Mouse (Mus musculus) embryonic facial prominence, embryonic 12.5 days (tissue): ENCODE results near the gene Tcte3. TPM values are rescaled to one million over a fixed set of nuclear protein-coding genes. Genes with fewer than 3 reads are reported as not detected.
"Not testable (repeated sequence)": the region's sequence is repeated elsewhere in the genome, so short reads cannot be mapped to it uniquely, and the experiment has no call there.

ENCODE experiments used
- ATAC-seq: fragments of 200-750 bp; cut with Nextera tagmentation; 2 replicates; pipeline ENCODE4 v1.8.0; 2017; ENCODE audit not compliant: insufficient number of reproducible peaks, insufficient read depth, low FRiP score, low TSS enrichment
- H3K27ac ChIP-seq: fragments of 300-500 bp; sonication (generic); 2 replicates; pipeline ENCODE4 v1.5.1; 2016; ENCODE audit warnings: mild to moderate bottlenecking
- H3K27me3 ChIP-seq: fragments of 300-500 bp; sonication (generic); 2 replicates; pipeline ENCODE4 v1.6.1; 2016; ENCODE audit warnings: mild to moderate bottlenecking, moderate library complexity
- H3K36me3 ChIP-seq: fragments of 300-500 bp; sonication (generic); 2 replicates; pipeline ENCODE4 v1.6.1; 2016; ENCODE audit warnings: mild to moderate bottlenecking
- H3K4me1 ChIP-seq: fragments of 300-500 bp; sonication (generic); 2 replicates; pipeline ENCODE4 v1.6.1; 2016
- H3K4me2 ChIP-seq: fragments of 300-500 bp; sonication (generic); replicated peaks from 2 replicates; pipeline ENCODE4 v1.6.1; 2016; ENCODE audit warnings: mild to moderate bottlenecking, moderate library complexity
- H3K4me3 ChIP-seq: fragments of 300-500 bp; sonication (generic); 2 replicates; pipeline ENCODE4 v1.5.1; 2016; ENCODE audit warnings: mild to moderate bottlenecking
- H3K9ac ChIP-seq: fragments of 300-500 bp; sonication (generic); 2 replicates; pipeline ENCODE4 v1.6.1; 2016; ENCODE audit warnings: mild to moderate bottlenecking, moderate library complexity
- H3K9me3 ChIP-seq: fragments of 300-500 bp; sonication (generic); 2 replicates; pipeline ENCODE4 v1.6.1; 2016; ENCODE audit warnings: mild to moderate bottlenecking, moderate library complexity
- WGBS: fragments of 180-500 bp; shearing (Covaris S2); methylation state at CpG from one replicate; pipeline ENCODE4 v1.1.7; 2016; 5-methylcytosine and 5-hydroxymethylcytosine counted together
- polyA plus RNA-seq: library from polyadenylated mRNA; unstranded; fragments of >200 nt; fragmentation: Nextera tagmentation; extraction: Ambion mirVana; gene quantifications from 2 replicates; pipeline ENCODE4 v1.2.1, GENCODE M21; 2016

Gene Tcte3
- not detected in 2 replicates for polyA plus RNA-seq

DNA sequence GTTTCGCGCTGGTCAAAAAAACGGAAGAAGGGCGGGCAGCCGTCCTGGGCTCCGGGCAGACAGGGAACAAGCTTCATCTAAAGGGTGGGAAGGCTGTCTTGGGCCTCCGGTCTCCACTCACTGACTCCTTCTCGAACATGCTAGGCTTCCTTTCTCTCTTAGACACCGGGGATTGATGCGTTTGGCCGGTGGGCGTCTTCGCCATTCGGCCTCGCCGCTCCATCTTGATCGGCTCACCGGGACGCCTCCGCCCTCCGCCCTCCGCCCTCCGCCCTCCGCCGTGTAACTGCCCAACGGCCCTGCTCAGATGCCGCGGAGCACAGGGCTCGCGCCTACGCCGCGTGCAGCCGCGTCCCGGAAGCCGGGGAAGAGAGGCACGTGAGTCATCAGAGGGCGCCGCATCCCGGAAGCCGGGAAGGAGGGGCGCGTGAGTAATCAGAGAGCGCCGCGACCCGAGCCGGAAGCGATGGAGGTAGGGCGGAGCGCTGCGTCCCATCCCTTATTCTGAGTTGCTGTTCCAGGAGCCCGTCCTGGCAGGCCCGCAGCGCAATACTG, at the start of gene Tcte3, which contains the start of the genes Ermard and Gm3448:
Gene Tcte3, minus strand, starts transcription at position 314 of the 555 bp plus-strand sequence.
Gene Ermard, plus strand, starts transcription at position 34 of the 555 bp plus-strand sequence.
Gene Gm3448, minus strand, starts transcription at position 363 of the 555 bp plus-strand sequence.
- H3K4me3 ChIP-seq, result peak within 1 kb of the TSS; percentile 20; the same call in 1 of the 2 replicates
- H3K9me3 ChIP-seq, H3K4me1 ChIP-seq, H3K27me3 ChIP-seq, H3K4me2 ChIP-seq, H3K9ac ChIP-seq, H3K27ac ChIP-seq, H3K36me3 ChIP-seq: not testable (repeated sequence)
- 0% methylated on average over 11 of the region's 56 CpGs for WGBS
- peak; percentile 97 for ATAC-seq

DNA sequence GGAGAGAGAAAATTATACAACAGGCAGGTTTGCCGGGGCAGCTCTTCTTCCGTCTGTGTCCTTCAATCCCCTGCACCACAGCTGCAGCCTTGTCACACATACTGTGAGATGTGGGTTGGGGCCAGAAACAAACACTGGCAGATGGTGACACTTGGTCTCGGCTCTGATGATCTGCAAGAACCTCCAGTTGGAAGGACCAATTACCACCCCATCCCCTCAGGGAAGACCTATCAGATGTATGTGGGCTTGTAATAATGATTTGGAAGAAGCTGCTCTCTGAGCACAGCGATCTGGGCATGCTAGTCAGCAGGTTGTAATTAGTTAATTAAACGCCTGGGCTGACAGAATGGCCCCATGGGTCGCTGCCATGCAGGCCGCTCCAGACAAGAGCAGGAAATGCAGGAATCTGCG, 47.3 kb upstream of the Tcte3 start:
- Histone ChIP-seq H3K4me3 (no peak overlapping the region), H3K9ac (no peak overlapping the region), H3K9me3 (no peaks in the 10 kb centered on the region), H3K27ac (no peak overlapping the region), H3K36me3 (no peaks in the 10 kb centered on the region), H3K4me2 (0 out of 2 replicates have a peak overlapping the region, but pooled peaks have one; percentile 11), H3K4me1 (peaks cover 14% of the 10 kb centered on the region), H3K27me3 (no peaks in the 10 kb centered on the region)
- no peak for ATAC-seq
- WGBS, result 7% methylated on average over 8 of the region's 8 CpGs

GRCm38 (mm10) chr17:15088166-15088565, 46.9 kb upstream of the Tcte3 start:
- Histone ChIP-seq H3K4me3 (no peak overlapping the region), H3K9ac (no peak overlapping the region), H3K27me3 (no peaks in the 10 kb centered on the region), H3K36me3 (no peaks in the 10 kb centered on the region), H3K9me3 (no peaks in the 10 kb centered on the region), H3K4me1 (peaks cover 14% of the 10 kb centered on the region), H3K4me2 (no peak overlapping the region), H3K27ac (no peak overlapping the region)
- no peak for ATAC-seq
- 17% methylated on average over 2 of the region's 2 CpGs for WGBS

- WGBS, result 70% methylated on average over 2 of the region's 2 CpGs
- Histone ChIP-seq H3K4me3 (no peak overlapping the region), H3K4me1 (peaks cover 14% of the 10 kb centered on the region), H3K4me2 (no peak overlapping the region), H3K27me3 (no peaks in the 10 kb centered on the region), H3K9me3 (no peaks in the 10 kb centered on the region), H3K36me3 (no peaks in the 10 kb centered on the region), H3K9ac (no peak overlapping the region), H3K27ac (no peak overlapping the region)
- no peak for ATAC-seq
Observed at GRCm38 (mm10) chr17:15085006-15085405, 43.7 kb upstream of the Tcte3 start.

DNA sequence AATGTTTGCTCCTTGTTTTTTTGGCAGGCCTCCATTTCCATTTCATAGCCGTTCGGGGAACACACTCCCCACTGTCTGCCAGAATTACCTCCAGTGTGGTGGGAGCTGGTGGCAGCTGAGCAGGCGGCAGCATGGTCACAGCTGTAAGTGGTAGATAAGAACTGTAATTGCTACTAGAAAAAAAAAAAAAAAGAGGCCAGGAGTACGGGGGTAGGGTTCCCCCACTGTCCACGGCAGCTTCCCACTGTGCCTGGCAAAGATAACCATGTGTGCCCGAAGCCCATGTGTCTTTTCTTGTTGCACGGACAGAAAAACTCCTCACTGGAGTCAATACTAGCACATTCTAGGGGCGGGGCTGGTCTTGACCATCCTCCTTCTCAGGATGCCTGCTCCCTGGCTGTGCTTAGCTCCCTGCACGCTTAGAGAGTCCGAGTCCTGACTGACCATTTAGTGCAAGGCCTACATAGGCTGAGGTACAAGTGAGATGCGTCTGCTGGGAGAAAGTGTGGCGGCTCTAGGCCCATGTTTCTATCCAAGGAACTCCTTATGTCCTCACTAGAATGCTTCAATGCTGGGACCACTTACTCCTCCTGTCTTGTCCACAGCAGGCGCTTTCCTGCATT, 43.0 kb upstream of the Tcte3 start:
- ATAC-seq, result peak; percentile 37; the same call in 1 of the 2 replicates
- H3K9ac ChIP-seq, result no peak overlapping the region
- H3K4me1 ChIP-seq, result peaks cover 13% of the 10 kb centered on the region
- peak overlapping the region; percentile 20; the same call in 1 of the 2 replicates for H3K27ac ChIP-seq
- H3K4me2 ChIP-seq, result no peak overlapping the region
- no peaks in the 10 kb centered on the region for H3K9me3 ChIP-seq
- H3K4me3 ChIP-seq, result no peak overlapping the region
- no peaks in the 10 kb centered on the region for H3K27me3 ChIP-seq
- 69% methylated on average over 13 of the region's 13 CpGs for WGBS
- no peaks in the 10 kb centered on the region for H3K36me3 ChIP-seq

- Histone ChIP-seq H3K9me3 (no peaks in the 10 kb centered on the region), H3K9ac (no peak overlapping the region), H3K4me2 (no peak overlapping the region), H3K27me3 (no peaks in the 10 kb centered on the region), H3K27ac (no peak overlapping the region), H3K4me1 (no peaks in the 10 kb centered on the region), H3K36me3 (no peaks in the 10 kb centered on the region), H3K4me3 (no peak overlapping the region)
- ATAC-seq, result no peak
- WGBS, result 63% methylated on average over 2 of the region's 2 CpGs
Observed at GRCm38 (mm10) chr17:15077536-15077935, 36.2 kb upstream of the Tcte3 start.

- no peak for ATAC-seq
- 72% methylated on average over 8 of the region's 8 CpGs for WGBS
Observed at GRCm38 (mm10) chr17:15075033-15075432, 33.7 kb upstream of the Tcte3 start.

DNA sequence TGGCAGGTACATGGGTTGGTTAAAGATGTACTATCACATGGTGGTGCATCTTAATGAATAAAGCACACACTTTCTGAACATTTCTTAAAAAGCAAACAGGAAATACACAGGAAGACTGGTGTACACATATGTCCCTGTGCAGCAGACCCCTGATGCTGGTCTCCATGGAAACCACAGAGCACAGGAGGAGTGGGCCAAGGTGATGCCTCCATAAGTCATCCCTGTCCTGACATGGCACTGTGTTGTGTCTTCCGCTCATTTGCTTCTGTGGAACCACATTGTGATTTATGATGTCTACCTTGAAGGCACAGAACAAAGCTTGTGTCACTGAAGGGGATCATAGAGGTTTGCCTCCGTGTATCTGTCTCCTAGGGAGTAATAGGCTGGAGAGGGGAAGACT, 30.9 kb upstream of the Tcte3 start:
- no peak for ATAC-seq
- no peaks in the 10 kb centered on the region for H3K9me3 ChIP-seq
- no peak overlapping the region for H3K4me3 ChIP-seq
- H3K36me3 ChIP-seq, result no peaks in the 10 kb centered on the region
- no peak overlapping the region for H3K27ac ChIP-seq
- no peaks in the 10 kb centered on the region for H3K27me3 ChIP-seq
- 87% methylated on average over 2 of the region's 2 CpGs for WGBS
- H3K4me1 ChIP-seq, result no peaks in the 10 kb centered on the region
- H3K9ac ChIP-seq, result no peak overlapping the region
- H3K4me2 ChIP-seq, result no peak overlapping the region

More at GRCm38 (mm10) chr17:15075033-15075432, 33.7 kb upstream of the Tcte3 start:
- Histone ChIP-seq H3K27ac (no peak overlapping the region), H3K9ac (no peak overlapping the region), H3K4me1 (no peaks in the 10 kb centered on the region), H3K9me3 (no peaks in the 10 kb centered on the region), H3K4me3 (no peak overlapping the region), H3K4me2 (no peak overlapping the region), H3K36me3 (no peaks in the 10 kb centered on the region), H3K27me3 (no peaks in the 10 kb centered on the region)

- no peak overlapping the region for H3K4me3 ChIP-seq
- no peak overlapping the region for H3K27ac ChIP-seq
- no peak overlapping the region for H3K9ac ChIP-seq
- H3K9me3 ChIP-seq, result no peaks in the 10 kb centered on the region
- no peaks in the 10 kb centered on the region for H3K36me3 ChIP-seq
- no peak for ATAC-seq
- H3K4me1 ChIP-seq, result no peaks in the 10 kb centered on the region
- WGBS, result 68% methylated on average over 2 of the region's 2 CpGs
- no peak overlapping the region for H3K4me2 ChIP-seq
- no peaks in the 10 kb centered on the region for H3K27me3 ChIP-seq
Observed at GRCm38 (mm10) chr17:15069124-15069523, 27.8 kb upstream of the Tcte3 start.

DNA sequence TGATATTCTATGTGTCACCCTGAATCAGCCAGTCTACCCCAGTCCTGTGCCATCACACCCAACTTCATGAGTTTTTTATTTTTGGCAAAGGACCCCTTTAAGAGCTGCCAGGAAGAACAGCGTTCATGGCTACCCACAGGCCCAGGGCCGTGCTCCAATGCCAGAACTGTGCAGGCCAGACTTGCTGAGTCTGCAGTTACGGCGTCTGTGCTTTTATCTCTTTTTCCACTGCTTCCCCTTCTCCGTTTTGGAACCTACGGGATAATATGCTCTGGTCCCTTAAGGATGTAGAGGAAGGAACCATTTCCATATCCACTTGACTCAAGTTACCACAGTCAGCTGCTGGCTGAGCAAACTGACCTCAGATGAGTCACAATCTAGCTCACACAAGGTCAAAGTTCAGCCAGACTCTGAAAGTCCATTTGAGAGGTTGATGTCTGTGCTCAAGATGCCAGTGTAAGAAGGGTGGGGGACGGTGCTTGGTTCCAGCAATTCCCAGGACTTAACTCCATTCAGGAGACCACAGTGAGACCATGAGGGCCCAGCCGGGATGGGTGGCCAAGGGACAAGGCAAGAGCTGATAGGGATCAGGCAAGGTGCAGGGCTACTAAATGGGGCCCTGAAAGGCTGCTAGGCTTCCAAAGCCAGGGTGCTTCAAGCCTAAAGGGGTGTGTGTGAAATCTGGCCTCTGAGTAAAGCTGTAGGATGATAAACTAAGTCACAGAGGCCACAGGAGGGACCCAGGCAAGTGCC, 26.9 kb upstream of the Tcte3 start:
- Histone ChIP-seq H3K27me3 (no peaks in the 10 kb centered on the region), H3K4me3 (no peak overlapping the region), H3K27ac (no peak overlapping the region), H3K4me1 (no peaks in the 10 kb centered on the region), H3K4me2 (no peak overlapping the region), H3K9ac (no peak overlapping the region), H3K36me3 (0 out of 2 replicates have a peak, but pooled peaks cover 7% of the 10 kb centered on the region), H3K9me3 (no peaks in the 10 kb centered on the region)
- WGBS, result 55% methylated on average over 8 of the region's 8 CpGs
- ATAC-seq, result no peak

DNA sequence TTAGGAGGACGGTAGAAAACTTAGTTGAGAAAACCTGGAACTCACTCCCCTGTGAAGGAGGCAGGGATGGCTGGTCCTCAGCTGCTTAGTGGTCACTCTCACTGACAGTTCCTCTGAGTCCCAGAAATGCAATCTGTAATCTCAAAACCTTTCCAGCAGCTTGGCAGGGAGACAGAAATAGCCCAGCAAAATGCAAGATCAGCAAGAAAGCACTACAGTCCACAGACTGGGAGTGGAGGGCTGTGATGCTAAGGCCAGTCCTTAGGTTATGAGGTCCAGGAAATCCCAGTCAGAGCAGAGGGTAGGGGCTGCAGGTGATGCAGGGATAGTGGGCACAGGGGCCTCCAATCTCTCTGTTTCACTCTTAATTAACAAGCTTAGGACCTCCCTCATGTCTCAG, 25.6 kb upstream of the Tcte3 start:
- no peak overlapping the region for H3K4me2 ChIP-seq
- 75% methylated on average over 1 of the region's 1 CpGs for WGBS
- H3K4me3 ChIP-seq, result no peak overlapping the region
- no peak for ATAC-seq
- no peak overlapping the region for H3K9ac ChIP-seq
- H3K4me1 ChIP-seq, result no peaks in the 10 kb centered on the region
- no peak overlapping the region for H3K27ac ChIP-seq
- no peaks in the 10 kb centered on the region for H3K27me3 ChIP-seq
- peaks cover 10% of the 10 kb centered on the region; the same call in 1 of the 2 replicates for H3K36me3 ChIP-seq
- no peaks in the 10 kb centered on the region for H3K9me3 ChIP-seq

DNA sequence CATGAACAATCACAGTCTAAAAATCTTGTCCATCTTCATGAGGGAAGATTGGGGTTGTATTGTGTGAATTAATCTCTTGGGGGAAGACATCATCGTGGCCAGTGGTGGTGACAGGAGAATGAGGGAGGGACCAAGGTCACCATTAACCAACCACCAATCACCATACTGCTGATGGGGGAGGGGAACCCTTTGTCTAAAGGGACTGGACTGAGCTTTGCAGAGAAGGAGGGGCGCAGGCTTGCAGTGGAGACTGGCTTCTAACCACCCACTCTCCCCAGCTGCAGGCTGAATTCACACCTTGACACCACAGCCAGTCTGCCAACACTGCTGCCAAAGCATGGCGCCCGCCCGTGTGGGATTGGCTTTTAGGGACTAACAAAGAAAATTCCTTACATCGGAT, 24.8 kb upstream of the Tcte3 start:
- Histone ChIP-seq H3K4me1 (no peaks in the 10 kb centered on the region), H3K4me2 (no peak overlapping the region), H3K4me3 (no peak overlapping the region), H3K9ac (no peak overlapping the region), H3K36me3 (peaks cover 10% of the 10 kb centered on the region; the same call in 1 of the 2 replicates), H3K9me3 (no peaks in the 10 kb centered on the region), H3K27ac (no peak overlapping the region), H3K27me3 (no peaks in the 10 kb centered on the region)
- WGBS, result 58% methylated on average over 6 of the region's 6 CpGs
- ATAC-seq, result no peak
